Mouse (Mus musculus): ENCODE data around the gene Etv6. TPM values are rescaled to one million over a fixed set of nuclear protein-coding genes. Genes with fewer than 3 reads are reported as not detected.
A peak's percentile ranks its signal among the peaks of the same experiment; 100 is the strongest.

The Etv6 gene
- polyA plus RNA-seq, 1 experiment from 2014 or later, result 6.9 TPM

DNA sequence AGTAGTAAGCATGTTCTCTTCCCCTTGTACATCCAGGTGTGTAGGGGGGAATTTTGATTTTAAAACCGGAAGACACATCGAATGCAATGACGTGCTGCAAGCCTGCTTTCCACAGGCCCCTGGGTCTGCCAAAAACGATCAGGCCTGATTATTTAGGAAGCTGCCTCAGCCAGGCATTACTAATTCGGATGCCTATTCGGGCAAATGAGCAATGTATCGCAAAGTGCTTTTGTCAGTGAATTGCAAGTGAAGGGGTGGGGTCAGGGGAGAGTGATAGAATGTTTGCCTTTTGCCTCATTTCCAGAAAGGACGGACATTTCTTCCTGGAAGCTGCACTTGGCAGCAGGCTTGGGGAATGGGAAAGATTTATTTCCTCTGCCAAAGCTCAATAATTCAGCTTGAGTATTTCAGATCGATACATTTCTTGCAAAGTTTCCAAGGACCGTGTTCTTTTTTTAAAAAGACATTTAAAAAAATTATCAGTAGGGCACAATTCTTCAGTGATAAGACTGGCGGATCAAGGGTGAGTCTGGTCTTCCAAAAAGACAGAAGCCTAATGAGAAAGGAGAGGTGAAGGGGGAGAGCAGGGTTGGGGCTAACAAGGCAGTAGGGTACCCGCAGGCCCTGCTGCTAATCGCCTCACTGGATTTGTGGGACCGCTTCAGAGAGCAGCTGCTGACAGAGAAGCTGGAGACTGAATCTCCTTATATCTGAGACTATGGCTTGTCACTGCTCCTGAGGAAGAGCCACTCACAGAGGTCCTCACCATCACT lies 172.9 kb downstream of the Etv6 start:
- H3K4me1 ChIP-seq (replicated peaks), result peaks cover 31% of the 10 kb centered on the region
- peak overlapping the region; percentile 55 for H3K27ac ChIP-seq
- H3K9me3 ChIP-seq, result no peaks in the 10 kb centered on the region
- peak; percentile 40 for ATAC-seq
- peak overlapping the region; percentile 25 for H3K4me2 ChIP-seq (replicated peaks)
- 56% methylated on average over 14 of the region's 14 CpGs for WGBS
- H3K9ac ChIP-seq (replicated peaks), result 0 out of 2 replicates have a peak overlapping the region, but pooled peaks have one; percentile 25
- no peaks in the 10 kb centered on the region for H3K36me3 ChIP-seq
- no peaks in the 10 kb centered on the region for H3K27me3 ChIP-seq
- H3K4me3 ChIP-seq (replicated peaks), result no peak overlapping the region

- Histone ChIP-seq H3K27ac (no peak overlapping the region), H3K4me1 (replicated peaks) (peaks cover 30% of the 10 kb centered on the region), H3K36me3 (no peaks in the 10 kb centered on the region), H3K27me3 (no peaks in the 10 kb centered on the region), H3K9me3 (no peaks in the 10 kb centered on the region), H3K9ac (replicated peaks) (no peak overlapping the region), H3K4me2 (replicated peaks) (no peak overlapping the region), H3K4me3 (replicated peaks) (no peak overlapping the region)
- ATAC-seq, result no peak
- 86% methylated on average over 13 of the region's 13 CpGs for WGBS
Measured at GRCm38 (mm10) chr6:134210675-134211457, 175.4 kb downstream of the Etv6 start.

DNA sequence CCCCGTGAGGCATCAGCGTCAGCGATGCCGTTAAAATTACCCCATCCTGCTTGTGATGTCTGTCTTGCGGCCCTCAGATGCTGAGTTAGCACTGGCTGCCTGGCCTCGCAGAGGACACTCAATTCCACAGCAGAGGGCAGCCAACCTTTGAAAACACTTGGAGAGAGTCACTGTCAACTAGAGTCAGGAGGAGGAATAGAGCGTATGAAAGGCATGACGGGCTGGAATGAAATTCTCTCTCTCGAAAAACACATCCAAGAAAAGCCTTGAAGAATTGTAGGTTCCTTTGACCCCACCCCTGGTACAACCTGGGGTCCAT lies 175.9 kb downstream of the Etv6 start:
- H3K27ac ChIP-seq, result no peak overlapping the region
- H3K36me3 ChIP-seq, result no peaks in the 10 kb centered on the region
- ATAC-seq, result no peak
- no peak overlapping the region for H3K9ac ChIP-seq (replicated peaks)
- no peaks in the 10 kb centered on the region for H3K27me3 ChIP-seq
- 89% methylated on average over 9 of the region's 9 CpGs for WGBS
- H3K9me3 ChIP-seq, result no peaks in the 10 kb centered on the region
- H3K4me2 ChIP-seq (replicated peaks), result no peak overlapping the region
- H3K4me1 ChIP-seq (replicated peaks), result peaks cover 29% of the 10 kb centered on the region
- no peak overlapping the region for H3K4me3 ChIP-seq (replicated peaks)

DNA sequence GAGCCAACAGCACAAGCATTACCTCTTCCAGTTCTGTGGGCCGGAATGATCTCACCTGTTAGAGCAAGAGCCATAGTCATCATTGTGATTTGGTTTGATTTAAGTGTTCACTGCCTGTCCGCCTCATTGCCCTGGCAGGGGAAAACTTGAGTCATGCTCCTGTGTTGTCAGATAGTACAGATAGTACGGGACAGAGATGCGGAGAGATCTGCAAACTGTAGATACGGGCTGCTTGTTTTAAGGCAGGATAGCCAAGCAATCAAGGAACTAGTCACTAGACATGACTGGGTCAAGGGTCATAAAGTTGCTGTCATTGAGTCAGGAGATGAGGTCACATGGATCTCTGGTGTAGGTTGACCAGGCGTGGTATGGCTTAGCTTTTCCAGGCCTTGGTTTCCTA lies 182.2 kb downstream of the Etv6 start:
- Histone ChIP-seq H3K4me1 (replicated peaks) (peaks cover 14% of the 10 kb centered on the region), H3K9me3 (no peaks in the 10 kb centered on the region), H3K36me3 (0 out of 2 replicates have a peak, but pooled peaks cover 1% of the 10 kb centered on the region), H3K4me3 (replicated peaks) (no peak overlapping the region), H3K27ac (no peak overlapping the region), H3K27me3 (no peaks in the 10 kb centered on the region), H3K9ac (replicated peaks) (no peak overlapping the region), H3K4me2 (replicated peaks) (no peak overlapping the region)
- WGBS, result 94% methylated on average over 6 of the region's 6 CpGs
- no peak for ATAC-seq

DNA sequence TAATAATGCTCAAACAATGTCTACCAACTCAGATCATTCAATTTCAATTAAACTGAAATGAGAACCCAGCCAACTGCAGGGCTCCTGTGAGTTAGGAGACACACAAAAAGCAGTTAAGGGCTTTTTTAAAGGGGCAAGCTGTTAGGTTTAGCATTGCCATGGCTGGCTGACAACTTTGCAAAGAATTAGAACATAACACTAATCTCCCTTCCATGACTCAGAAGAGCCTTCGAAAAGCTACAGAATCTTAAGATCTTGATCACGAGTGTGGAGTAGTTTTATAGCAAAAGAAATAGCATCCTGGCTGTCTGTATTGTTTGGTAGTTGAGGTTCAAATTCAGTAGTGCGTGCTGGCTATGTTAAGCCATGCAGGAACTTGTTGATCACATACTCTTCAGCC lies 182.9 kb downstream of the Etv6 start:
- Histone ChIP-seq H3K9ac (replicated peaks) (no peak overlapping the region), H3K4me3 (replicated peaks) (no peak overlapping the region), H3K36me3 (peaks cover 6% of the 10 kb centered on the region; the same call in 1 of the 2 replicates), H3K27me3 (no peaks in the 10 kb centered on the region), H3K4me1 (replicated peaks) (peaks cover 14% of the 10 kb centered on the region), H3K4me2 (replicated peaks) (no peak overlapping the region), H3K9me3 (no peaks in the 10 kb centered on the region), H3K27ac (no peak overlapping the region)
- no peak for ATAC-seq
- WGBS, result 87% methylated on average over 3 of the region's 3 CpGs

- H3K4me3 ChIP-seq (replicated peaks), result no peak overlapping the region
- H3K4me1 ChIP-seq (replicated peaks), result peaks cover 14% of the 10 kb centered on the region
- H3K9ac ChIP-seq (replicated peaks), result no peak overlapping the region
- no peaks in the 10 kb centered on the region for H3K27me3 ChIP-seq
- peaks cover 6% of the 10 kb centered on the region; the same call in 1 of the 2 replicates for H3K36me3 ChIP-seq
- 0 out of 2 replicates have a peak, but pooled peaks have one; percentile 34 for ATAC-seq
- no peak overlapping the region for H3K27ac ChIP-seq
- no peaks in the 10 kb centered on the region for H3K9me3 ChIP-seq
- 64% methylated on average over 6 of the region's 6 CpGs for WGBS
- no peak overlapping the region for H3K4me2 ChIP-seq (replicated peaks)
Measured at GRCm38 (mm10) chr6:134219358-134219757, 183.9 kb downstream of the Etv6 start.

GRCm38 (mm10) chr6:134220209-134220777 lies 184.8 kb downstream of the Etv6 start:
- Histone ChIP-seq H3K27me3 (no peaks in the 10 kb centered on the region), H3K27ac (no peak overlapping the region), H3K4me1 (replicated peaks) (peaks cover 14% of the 10 kb centered on the region), H3K4me2 (replicated peaks) (no peak overlapping the region), H3K4me3 (replicated peaks) (no peak overlapping the region), H3K9ac (replicated peaks) (no peak overlapping the region), H3K9me3 (no peaks in the 10 kb centered on the region), H3K36me3 (peaks cover 6% of the 10 kb centered on the region; the same call in 1 of the 2 replicates)
- ATAC-seq, result no peak
- 84% methylated on average over 13 of the region's 13 CpGs for WGBS

DNA sequence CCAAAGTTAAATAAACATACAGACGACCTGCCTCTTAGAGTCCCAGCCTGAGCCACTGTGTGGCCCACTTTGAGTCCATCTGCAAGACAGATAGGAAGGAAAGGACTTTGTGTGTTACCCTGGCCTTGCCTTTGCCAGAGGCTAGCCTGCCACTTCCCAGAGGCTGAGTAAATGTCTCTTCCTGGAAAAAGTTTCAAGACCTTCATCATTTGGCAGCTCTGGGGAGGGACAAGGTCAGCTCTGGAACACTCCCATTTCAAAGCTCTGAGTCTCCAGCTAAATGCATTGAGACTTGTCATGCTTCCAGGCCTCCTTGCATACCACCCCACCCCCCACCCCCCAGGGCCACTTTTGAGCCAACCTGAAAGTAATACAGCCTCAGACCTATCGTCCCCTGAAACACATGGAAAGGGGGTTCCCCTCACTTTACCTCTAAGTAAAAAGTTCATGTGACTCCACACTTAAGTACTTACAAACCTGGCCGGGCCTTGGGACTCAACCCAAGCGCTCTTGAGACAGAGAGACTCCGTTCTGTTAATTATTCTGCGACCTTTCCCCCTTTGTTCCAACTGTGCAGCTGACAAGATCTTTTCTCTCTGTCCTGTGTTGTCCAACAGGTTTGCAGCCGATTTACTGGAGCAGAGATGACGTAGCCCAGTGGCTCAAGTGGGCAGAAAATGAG lies 186.9 kb downstream of the Etv6 start:
- no peak overlapping the region for H3K27ac ChIP-seq
- no peak overlapping the region for H3K4me3 ChIP-seq (replicated peaks)
- no peak overlapping the region for H3K9ac ChIP-seq (replicated peaks)
- no peaks in the 10 kb centered on the region for H3K9me3 ChIP-seq
- 37% methylated on average over 8 of the region's 8 CpGs for WGBS
- H3K36me3 ChIP-seq, result peaks cover 6% of the 10 kb centered on the region; the same call in 1 of the 2 replicates
- H3K4me1 ChIP-seq (replicated peaks), result peaks cover 14% of the 10 kb centered on the region
- no peak for ATAC-seq
- H3K4me2 ChIP-seq (replicated peaks), result no peak overlapping the region
- no peaks in the 10 kb centered on the region for H3K27me3 ChIP-seq

- Histone ChIP-seq H3K36me3 (peaks cover 9% of the 10 kb centered on the region), H3K9ac (replicated peaks) (no peak overlapping the region), H3K4me1 (replicated peaks) (no peaks in the 10 kb centered on the region; the same call in 1 of the 2 replicates), H3K4me3 (replicated peaks) (no peak overlapping the region), H3K9me3 (no peaks in the 10 kb centered on the region), H3K4me2 (replicated peaks) (no peak overlapping the region), H3K27me3 (no peaks in the 10 kb centered on the region), H3K27ac (no peak overlapping the region)
- 94% methylated on average over 11 of the region's 11 CpGs for WGBS
- ATAC-seq, result no peak
Measured at GRCm38 (mm10) chr6:134225564-134225963, 190.1 kb downstream of the Etv6 start.

GRCm38 (mm10) chr6:134226349-134227169 lies 191.1 kb downstream of the Etv6 start:
- no peak overlapping the region for H3K4me3 ChIP-seq (replicated peaks)
- H3K4me1 ChIP-seq (replicated peaks), result no peaks in the 10 kb centered on the region; the same call in 1 of the 2 replicates
- H3K27ac ChIP-seq, result no peak overlapping the region
- peaks cover 9% of the 10 kb centered on the region for H3K36me3 ChIP-seq
- H3K9me3 ChIP-seq, result no peaks in the 10 kb centered on the region
- no peak overlapping the region for H3K9ac ChIP-seq (replicated peaks)
- no peak for ATAC-seq
- no peaks in the 10 kb centered on the region for H3K27me3 ChIP-seq
- H3K4me2 ChIP-seq (replicated peaks), result no peak overlapping the region
- WGBS, result 90% methylated on average over 8 of the region's 8 CpGs

GRCm38 (mm10) chr6:134236311-134236710 lies 200.8 kb downstream of the Etv6 start:
- 74% methylated on average over 4 of the region's 4 CpGs for WGBS
- Histone ChIP-seq H3K27me3 (no peaks in the 10 kb centered on the region), H3K9ac (replicated peaks) (no peak overlapping the region), H3K9me3 (no peaks in the 10 kb centered on the region; the same call in 1 of the 2 replicates), H3K4me2 (replicated peaks) (no peak overlapping the region), H3K4me1 (replicated peaks) (0 out of 2 replicates have a peak, but pooled peaks cover 6% of the 10 kb centered on the region), H3K36me3 (peaks cover 23% of the 10 kb centered on the region), H3K27ac (no peak overlapping the region), H3K4me3 (replicated peaks) (no peak overlapping the region)
- ATAC-seq, result 0 out of 2 replicates have a peak, but pooled peaks have one; percentile 27

Data from midbrain, embryonic 13.5 days (tissue).